Mouse (Mus musculus): ENCODE results near the gene Rasl11b. TPM values are rescaled to one million over a fixed set of nuclear protein-coding genes. Genes with fewer than 3 reads are reported as not detected.

Rasl11b gene
- polyA plus RNA-seq, 1 experiment from 2014 or later = 83.8 TPM

DNA sequence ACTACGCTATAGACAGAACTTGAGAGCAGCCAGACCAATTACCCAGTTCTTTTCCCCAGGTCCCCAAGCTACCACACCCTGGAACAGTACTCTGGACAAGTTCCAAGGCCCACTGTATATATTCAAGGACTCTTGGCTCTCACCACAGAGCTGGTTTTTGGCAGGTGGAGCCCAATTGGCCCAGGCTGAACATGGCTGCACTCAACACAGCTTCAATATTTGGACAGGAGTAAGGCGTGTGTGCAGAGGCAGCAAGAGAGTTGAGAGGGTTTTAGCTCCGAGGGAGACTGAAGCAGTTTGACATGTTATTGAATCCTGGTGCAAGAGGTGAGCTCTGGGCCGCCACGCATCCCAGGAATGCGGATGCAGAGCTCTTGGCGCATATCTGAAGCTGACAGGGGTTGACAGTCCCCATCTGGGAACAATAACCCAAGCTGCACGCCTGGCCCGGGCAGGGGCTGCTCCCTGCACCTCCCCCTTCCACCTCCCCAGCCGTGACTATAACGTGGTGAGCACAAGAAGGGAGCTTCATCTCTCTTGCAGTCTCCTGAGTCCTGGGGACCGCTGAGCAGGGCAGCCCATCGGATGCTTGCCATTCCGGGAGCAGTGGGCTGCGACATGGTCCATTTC is 33.7 kb upstream of the Rasl11b start:
- 12% methylated on average over 15 of the region's 15 CpGs for WGBS
- peak; percentile 93 for ATAC-seq (replicated peaks; ENCODE audit: insufficient number of reproducible peaks, low FRiP score, low TSS enrichment, low read depth)
- Histone ChIP-seq H3K36me3 (replicated peaks; ENCODE audit: control insufficient read depth, insufficient read depth, low read depth, low read length) (no peaks in the 10 kb centered on the region), H3K4me3 (ENCODE audit: low read depth, low read length) (no peak overlapping the region), H3K27me3 (ENCODE audit: control insufficient read depth, insufficient read depth, low read length) (no peaks in the 10 kb centered on the region), H3K27ac (replicated peaks; ENCODE audit: low read depth, low read length) (peak overlapping the region; percentile 86), H3K9me3 (replicated peaks; ENCODE audit: control insufficient read depth, low read length) (no peaks in the 10 kb centered on the region), H3K4me2 (ENCODE audit: low read depth, low read length) (peak overlapping the region; percentile 47), H3K9ac (replicated peaks; ENCODE audit: low read length) (peak overlapping the region; percentile 36; the same call in 1 of the 2 replicates), H3K4me1 (ENCODE audit: control insufficient read depth, insufficient read depth, low read length) (peaks cover 11% of the 10 kb centered on the region)
- DNase-seq (ENCODE audit: low spot score) = peak; percentile 94

DNA sequence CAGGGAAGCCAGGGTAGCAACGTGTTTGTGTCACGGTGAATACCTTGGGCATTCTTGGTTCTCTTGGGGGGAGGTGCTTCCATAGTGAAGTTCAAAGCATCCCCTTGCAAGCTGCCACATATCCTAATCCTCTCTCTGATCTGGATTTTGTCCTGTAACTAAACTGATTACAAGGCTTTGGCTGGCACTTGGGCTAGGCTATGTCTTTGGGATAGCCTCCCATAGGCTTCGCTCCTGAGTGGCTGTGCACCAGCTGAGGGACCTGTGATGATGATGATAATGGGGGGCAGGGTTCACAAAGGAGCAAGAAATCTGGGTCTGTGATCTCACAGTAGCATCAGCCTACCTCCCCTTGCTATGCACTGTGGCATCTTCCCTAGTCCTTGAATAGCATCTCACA is 33.1 kb upstream of the Rasl11b start:
- no peak for DNase-seq (ENCODE audit: low spot score)
- ATAC-seq (replicated peaks; ENCODE audit: insufficient number of reproducible peaks, low FRiP score, low TSS enrichment, low read depth) = 0 out of 2 replicates have a peak, but pooled peaks have one; percentile 21
- Histone ChIP-seq H3K9me3 (replicated peaks; ENCODE audit: control insufficient read depth, low read length) (no peaks in the 10 kb centered on the region), H3K27me3 (ENCODE audit: control insufficient read depth, insufficient read depth, low read length) (no peaks in the 10 kb centered on the region), H3K36me3 (replicated peaks; ENCODE audit: control insufficient read depth, insufficient read depth, low read depth, low read length) (no peaks in the 10 kb centered on the region), H3K4me2 (ENCODE audit: low read depth, low read length) (peak overlapping the region; percentile 47), H3K9ac (replicated peaks; ENCODE audit: low read length) (peak overlapping the region; percentile 36; the same call in 1 of the 2 replicates), H3K4me3 (ENCODE audit: low read depth, low read length) (no peak overlapping the region), H3K4me1 (ENCODE audit: control insufficient read depth, insufficient read depth, low read length) (peaks cover 11% of the 10 kb centered on the region), H3K27ac (replicated peaks; ENCODE audit: low read depth, low read length) (peak overlapping the region; percentile 86)
- 26% methylated on average over 3 of the region's 3 CpGs for WGBS

DNA sequence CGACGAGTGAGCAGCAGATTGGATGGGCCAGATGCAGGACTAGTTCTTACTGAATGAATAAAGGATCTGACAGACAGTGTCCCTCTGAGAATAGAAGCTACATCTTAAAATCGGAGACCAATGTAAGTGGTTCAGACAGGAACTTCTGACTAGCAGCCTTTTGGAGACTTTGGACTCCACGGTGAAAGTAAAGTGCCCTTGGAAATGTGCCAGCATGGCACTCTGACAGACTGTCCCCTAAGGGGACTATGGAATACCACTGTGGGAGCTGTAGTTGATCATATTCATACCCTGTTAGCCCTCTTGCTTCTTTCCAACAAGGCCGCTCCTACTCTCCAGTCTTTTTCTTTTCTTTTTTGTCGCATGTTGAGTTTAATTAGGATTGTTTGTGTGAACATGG is 31.9 kb upstream of the Rasl11b start:
- no peaks in the 10 kb centered on the region for H3K36me3 ChIP-seq (replicated peaks; ENCODE audit: control insufficient read depth, insufficient read depth, low read depth, low read length)
- no peak for DNase-seq (ENCODE audit: low spot score)
- H3K4me3 ChIP-seq (ENCODE audit: low read depth, low read length) = no peak overlapping the region
- no peaks in the 10 kb centered on the region for H3K27me3 ChIP-seq (ENCODE audit: control insufficient read depth, insufficient read depth, low read length)
- no peaks in the 10 kb centered on the region for H3K9me3 ChIP-seq (replicated peaks; ENCODE audit: control insufficient read depth, low read length)
- peaks cover 11% of the 10 kb centered on the region for H3K4me1 ChIP-seq (ENCODE audit: control insufficient read depth, insufficient read depth, low read length)
- 89% methylated on average over 6 of the region's 6 CpGs for WGBS
- H3K9ac ChIP-seq (replicated peaks; ENCODE audit: low read length) = no peak overlapping the region
- no peak overlapping the region for H3K27ac ChIP-seq (replicated peaks; ENCODE audit: low read depth, low read length)
- no peak overlapping the region for H3K4me2 ChIP-seq (ENCODE audit: low read depth, low read length)
- no peak for ATAC-seq (replicated peaks; ENCODE audit: insufficient number of reproducible peaks, low FRiP score, low TSS enrichment, low read depth)

DNA sequence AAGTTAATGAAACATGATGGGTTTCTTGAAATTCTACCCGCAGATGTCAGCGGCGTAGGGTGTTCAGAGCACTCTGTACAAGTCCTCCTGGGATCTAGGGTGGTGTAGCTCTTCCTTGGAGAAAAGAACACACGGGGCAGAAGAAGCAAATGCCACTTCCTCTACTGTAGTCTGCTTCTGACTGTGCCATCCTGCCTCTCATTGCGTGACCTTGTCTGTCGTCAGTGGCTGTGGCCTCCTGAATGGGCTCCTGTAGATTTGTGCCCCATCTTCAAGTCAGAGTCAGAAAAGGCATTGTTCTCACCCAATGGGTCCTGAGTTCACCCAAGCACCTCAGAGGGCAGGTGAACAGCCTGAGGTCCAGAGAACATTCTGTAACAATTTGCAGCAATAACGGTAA is 30.5 kb upstream of the Rasl11b start:
- Histone ChIP-seq H3K4me1 (ENCODE audit: control insufficient read depth, insufficient read depth, low read length) (peaks cover 11% of the 10 kb centered on the region), H3K36me3 (replicated peaks; ENCODE audit: control insufficient read depth, insufficient read depth, low read depth, low read length) (no peaks in the 10 kb centered on the region), H3K4me2 (ENCODE audit: low read depth, low read length) (no peak overlapping the region), H3K4me3 (ENCODE audit: low read depth, low read length) (no peak overlapping the region), H3K27me3 (ENCODE audit: control insufficient read depth, insufficient read depth, low read length) (no peaks in the 10 kb centered on the region), H3K27ac (replicated peaks; ENCODE audit: low read depth, low read length) (no peak overlapping the region), H3K9ac (replicated peaks; ENCODE audit: low read length) (no peak overlapping the region), H3K9me3 (replicated peaks; ENCODE audit: control insufficient read depth, low read length) (no peaks in the 10 kb centered on the region)
- 73% methylated on average over 7 of the region's 7 CpGs for WGBS
- ATAC-seq (replicated peaks; ENCODE audit: insufficient number of reproducible peaks, low FRiP score, low TSS enrichment, low read depth) = no peak
- DNase-seq (ENCODE audit: low spot score) = no peak

DNA sequence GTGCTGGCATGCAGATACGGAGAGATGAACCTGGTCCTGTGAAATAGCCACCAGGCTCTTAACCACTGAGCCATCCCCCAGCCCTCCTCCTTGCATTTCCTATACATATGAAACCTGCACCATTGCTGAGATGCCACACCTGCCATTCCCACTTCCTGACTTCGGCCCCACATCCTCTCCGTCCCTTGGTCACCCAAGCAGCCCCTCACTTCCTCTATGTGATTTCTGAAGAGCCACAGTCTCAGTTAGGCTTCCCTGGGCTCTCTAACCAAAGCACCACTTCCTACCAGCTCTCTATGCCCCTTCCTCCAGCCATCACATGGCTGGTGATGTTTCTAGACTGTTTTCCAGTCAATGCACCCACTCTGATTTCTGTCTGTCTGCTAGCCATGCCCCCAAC is 28.4 kb upstream of the Rasl11b start:
- Histone ChIP-seq H3K9me3 (replicated peaks; ENCODE audit: control insufficient read depth, low read length) (no peaks in the 10 kb centered on the region), H3K9ac (replicated peaks; ENCODE audit: low read length) (no peak overlapping the region), H3K27me3 (ENCODE audit: control insufficient read depth, insufficient read depth, low read length) (no peaks in the 10 kb centered on the region), H3K27ac (replicated peaks; ENCODE audit: low read depth, low read length) (no peak overlapping the region), H3K4me3 (ENCODE audit: low read depth, low read length) (no peak overlapping the region), H3K4me1 (ENCODE audit: control insufficient read depth, insufficient read depth, low read length) (peaks cover 4% of the 10 kb centered on the region), H3K36me3 (replicated peaks; ENCODE audit: control insufficient read depth, insufficient read depth, low read depth, low read length) (no peaks in the 10 kb centered on the region), H3K4me2 (ENCODE audit: low read depth, low read length) (no peak overlapping the region)
- DNase-seq (ENCODE audit: low spot score) (no peak), ATAC-seq (replicated peaks; ENCODE audit: insufficient number of reproducible peaks, low FRiP score, low TSS enrichment, low read depth) (no peak)
- WGBS = 91% methylated on average over 3 of the region's 3 CpGs

DNA sequence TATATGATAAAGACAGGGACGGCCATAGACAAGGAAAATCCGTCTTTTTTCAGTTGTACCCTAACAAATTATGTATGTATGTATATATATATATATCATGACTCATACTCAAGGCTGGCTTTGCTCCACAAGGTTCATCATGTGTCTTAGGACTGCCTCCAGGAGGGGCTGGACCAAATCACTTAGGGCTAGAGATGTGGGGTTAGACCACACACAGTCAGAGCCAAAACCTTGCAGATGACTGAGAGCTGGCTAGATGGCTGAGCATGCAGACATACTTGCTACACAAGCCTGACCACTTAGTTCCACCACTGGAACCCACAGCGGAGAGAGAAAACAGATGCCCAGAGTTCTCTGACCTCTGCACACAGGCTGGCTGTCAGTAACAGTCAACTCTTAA is 27.0 kb upstream of the Rasl11b start:
- no peak overlapping the region for H3K4me2 ChIP-seq (ENCODE audit: low read depth, low read length)
- H3K4me1 ChIP-seq (ENCODE audit: control insufficient read depth, insufficient read depth, low read length) = no peaks in the 10 kb centered on the region
- no peak overlapping the region for H3K9ac ChIP-seq (replicated peaks; ENCODE audit: low read length)
- H3K4me3 ChIP-seq (ENCODE audit: low read depth, low read length) = no peak overlapping the region
- no peaks in the 10 kb centered on the region for H3K36me3 ChIP-seq (replicated peaks; ENCODE audit: control insufficient read depth, insufficient read depth, low read depth, low read length)
- no peaks in the 10 kb centered on the region for H3K27me3 ChIP-seq (ENCODE audit: control insufficient read depth, insufficient read depth, low read length)
- no peak for ATAC-seq (replicated peaks; ENCODE audit: insufficient number of reproducible peaks, low FRiP score, low TSS enrichment, low read depth)
- no peak for DNase-seq (ENCODE audit: low spot score)
- no peak overlapping the region for H3K27ac ChIP-seq (replicated peaks; ENCODE audit: low read depth, low read length)
- H3K9me3 ChIP-seq (replicated peaks; ENCODE audit: control insufficient read depth, low read length) = no peaks in the 10 kb centered on the region
- 74% methylated on average over 3 of the region's 3 CpGs for WGBS

DNA sequence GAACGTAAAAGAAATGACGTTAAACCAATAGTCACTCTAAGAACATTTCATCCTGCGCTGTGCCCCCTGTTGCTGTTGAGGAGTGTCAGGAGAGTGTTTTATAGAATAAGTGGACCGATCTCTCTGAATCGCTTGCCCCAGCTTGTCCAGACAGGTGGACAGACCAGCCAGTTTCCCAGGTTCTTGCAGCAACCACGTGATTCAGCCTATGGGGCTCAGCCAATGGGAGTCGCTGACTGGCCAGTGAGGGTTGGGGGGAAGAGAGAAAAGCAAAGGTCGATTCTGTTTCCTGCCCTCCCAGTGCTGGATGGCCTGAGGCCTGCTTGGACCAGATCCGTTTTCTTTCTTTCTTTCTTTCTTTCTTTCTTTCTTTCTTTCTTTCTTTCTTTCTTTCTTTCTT is 23.3 kb upstream of the Rasl11b start:
- 56% methylated on average over 9 of the region's 9 CpGs for WGBS
- Histone ChIP-seq H3K4me2 (ENCODE audit: low read depth, low read length) (no peak overlapping the region), H3K9me3 (replicated peaks; ENCODE audit: control insufficient read depth, low read length) (no peaks in the 10 kb centered on the region), H3K4me3 (ENCODE audit: low read depth, low read length) (no peak overlapping the region), H3K27ac (replicated peaks; ENCODE audit: low read depth, low read length) (peak overlapping the region; percentile 43), H3K9ac (replicated peaks; ENCODE audit: low read length) (no peak overlapping the region), H3K4me1 (ENCODE audit: control insufficient read depth, insufficient read depth, low read length) (peaks cover 10% of the 10 kb centered on the region), H3K36me3 (replicated peaks; ENCODE audit: control insufficient read depth, insufficient read depth, low read depth, low read length) (no peaks in the 10 kb centered on the region), H3K27me3 (ENCODE audit: control insufficient read depth, insufficient read depth, low read length) (no peaks in the 10 kb centered on the region)
- peak; percentile 53 for DNase-seq (ENCODE audit: low spot score)
- no peak for ATAC-seq (replicated peaks; ENCODE audit: insufficient number of reproducible peaks, low FRiP score, low TSS enrichment, low read depth)

DNA sequence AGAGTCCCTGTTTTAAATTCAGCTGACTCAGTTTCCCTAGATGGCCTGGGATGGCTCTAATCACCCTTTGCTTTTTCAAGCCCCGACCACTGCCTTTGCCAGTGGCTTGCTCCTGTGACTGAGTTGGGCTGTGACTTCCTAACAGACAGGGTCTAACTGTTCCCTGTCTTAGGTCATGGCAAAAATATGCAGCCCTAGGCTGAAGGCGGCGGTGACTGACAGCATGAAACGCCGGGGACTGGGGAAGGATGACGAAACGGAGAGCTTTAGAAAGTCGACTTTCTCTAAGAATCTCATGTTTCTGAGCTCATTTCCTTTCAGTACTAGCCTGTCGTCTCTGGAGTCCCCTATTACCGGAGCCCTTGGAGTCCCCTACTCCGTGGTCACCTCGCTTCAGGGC is 22.9 kb upstream of the Rasl11b start:
- ATAC-seq (replicated peaks; ENCODE audit: insufficient number of reproducible peaks, low FRiP score, low TSS enrichment, low read depth) (no peak), DNase-seq (ENCODE audit: low spot score) (peak; percentile 80)
- no peaks in the 10 kb centered on the region for H3K36me3 ChIP-seq (replicated peaks; ENCODE audit: control insufficient read depth, insufficient read depth, low read depth, low read length)
- peak overlapping the region; percentile 43 for H3K27ac ChIP-seq (replicated peaks; ENCODE audit: low read depth, low read length)
- no peaks in the 10 kb centered on the region for H3K27me3 ChIP-seq (ENCODE audit: control insufficient read depth, insufficient read depth, low read length)
- H3K4me3 ChIP-seq (ENCODE audit: low read depth, low read length) = no peak overlapping the region
- no peak overlapping the region for H3K4me2 ChIP-seq (ENCODE audit: low read depth, low read length)
- WGBS = 15% methylated on average over 12 of the region's 12 CpGs
- H3K9me3 ChIP-seq (replicated peaks; ENCODE audit: control insufficient read depth, low read length) = no peaks in the 10 kb centered on the region
- H3K4me1 ChIP-seq (ENCODE audit: control insufficient read depth, insufficient read depth, low read length) = peaks cover 10% of the 10 kb centered on the region
- no peak overlapping the region for H3K9ac ChIP-seq (replicated peaks; ENCODE audit: low read length)

All from embryonic facial prominence, embryonic 11.5 days (tissue).